Mouse (Mus musculus): ENCODE data around the gene Zg16. TPM values are rescaled to one million over a fixed set of nuclear protein-coding genes. Genes with fewer than 3 reads are reported as not detected.

The Zg16 gene
- polyA plus RNA-seq, 1 experiment from 2014 or later, result not detected

- H3K4me3 ChIP-seq (ENCODE audit: control insufficient read depth in 1 of 2, insufficient read depth in 1 of 2, low read depth in 1 of 2, low read length in 2 of 2), result no peak overlapping the region
- no peaks in the 10 kb centered on the region for H3K27me3 ChIP-seq (ENCODE audit: control insufficient read depth, insufficient read depth, low read length)
- no peak overlapping the region for H3K9ac ChIP-seq (ENCODE audit: low read length)
- H3K4me2 ChIP-seq (ENCODE audit: low read length), result no peak overlapping the region
- H3K9me3 ChIP-seq (ENCODE audit: control insufficient read depth, low read length), result no peaks in the 10 kb centered on the region
- ATAC-seq (ENCODE audit: insufficient number of reproducible peaks, insufficient read depth, low FRiP score, low read depth), result no peak
- H3K36me3 ChIP-seq (ENCODE audit: control insufficient read depth, insufficient read depth, low read length), result no peaks in the 10 kb centered on the region
- WGBS, result 31% methylated on average over 9 of the region's 9 CpGs
- H3K4me1 ChIP-seq (ENCODE audit: control insufficient read depth in 2 of 2, insufficient read depth in 2 of 2, low read length in 2 of 2), result peaks cover 3 to 6% of the 10 kb centered on the region in 2 experiments; a peak in 2 of 4 replicates
- H3K27ac ChIP-seq (replicated peaks in 1 of 2; ENCODE audit: control insufficient read depth in 1 of 2, insufficient read depth in 1 of 2, low read depth in 2 of 2, low read length in 2 of 2), result no peak overlapping the region
Measured at GRCm38 (mm10) chr7:127112921-127113597, 25.9 kb upstream of the Zg16 start.

- Histone ChIP-seq H3K9ac (ENCODE audit: low read length) (no peak overlapping the region), H3K27me3 (ENCODE audit: control insufficient read depth, insufficient read depth, low read length) (no peaks in the 10 kb centered on the region), H3K4me1 (ENCODE audit: control insufficient read depth in 2 of 2, insufficient read depth in 2 of 2, low read length in 2 of 2) (no peaks in the 10 kb centered on the region), H3K4me3 (ENCODE audit: control insufficient read depth in 1 of 2, insufficient read depth in 1 of 2, low read depth in 1 of 2, low read length in 2 of 2) (no peak overlapping the region), H3K4me2 (ENCODE audit: low read length) (no peak overlapping the region), H3K36me3 (ENCODE audit: control insufficient read depth, insufficient read depth, low read length) (no peaks in the 10 kb centered on the region), H3K9me3 (ENCODE audit: control insufficient read depth, low read length) (no peaks in the 10 kb centered on the region), H3K27ac (replicated peaks in 1 of 2; ENCODE audit: control insufficient read depth in 1 of 2, insufficient read depth in 1 of 2, low read depth in 2 of 2, low read length in 2 of 2) (no peak overlapping the region)
- no peak for ATAC-seq (ENCODE audit: insufficient number of reproducible peaks, insufficient read depth, low FRiP score, low read depth)
- 62% methylated on average over 12 of the region's 12 CpGs for WGBS
Measured at GRCm38 (mm10) chr7:127112251-127112841, 25.2 kb upstream of the Zg16 start.

- Histone ChIP-seq H3K4me3 (ENCODE audit: control insufficient read depth in 1 of 2, insufficient read depth in 1 of 2, low read depth in 1 of 2, low read length in 2 of 2) (no peak overlapping the region), H3K9me3 (ENCODE audit: control insufficient read depth, low read length) (no peaks in the 10 kb centered on the region), H3K4me1 (ENCODE audit: control insufficient read depth in 2 of 2, insufficient read depth in 2 of 2, low read length in 2 of 2) (no peaks in the 10 kb centered on the region), H3K27ac (replicated peaks in 1 of 2; ENCODE audit: control insufficient read depth in 1 of 2, insufficient read depth in 1 of 2, low read depth in 2 of 2, low read length in 2 of 2) (no peak overlapping the region), H3K4me2 (ENCODE audit: low read length) (no peak overlapping the region), H3K36me3 (ENCODE audit: control insufficient read depth, insufficient read depth, low read length) (no peaks in the 10 kb centered on the region), H3K27me3 (ENCODE audit: control insufficient read depth, insufficient read depth, low read length) (no peaks in the 10 kb centered on the region), H3K9ac (ENCODE audit: low read length) (no peak overlapping the region)
- WGBS, result 34% methylated on average over 6 of the region's 6 CpGs
- ATAC-seq (ENCODE audit: insufficient number of reproducible peaks, insufficient read depth, low FRiP score, low read depth), result no peak
Measured at GRCm38 (mm10) chr7:127111461-127111860, 24.3 kb upstream of the Zg16 start.

- no peak overlapping the region for H3K27ac ChIP-seq (replicated peaks in 1 of 2; ENCODE audit: control insufficient read depth in 1 of 2, insufficient read depth in 1 of 2, low read depth in 2 of 2, low read length in 2 of 2)
- no peaks in the 10 kb centered on the region for H3K36me3 ChIP-seq (ENCODE audit: control insufficient read depth, insufficient read depth, low read length)
- no peaks in the 10 kb centered on the region for H3K4me1 ChIP-seq (ENCODE audit: control insufficient read depth in 2 of 2, insufficient read depth in 2 of 2, low read length in 2 of 2)
- H3K4me3 ChIP-seq (ENCODE audit: control insufficient read depth in 1 of 2, insufficient read depth in 1 of 2, low read depth in 1 of 2, low read length in 2 of 2), result no peak overlapping the region
- no peak for ATAC-seq (ENCODE audit: insufficient number of reproducible peaks, insufficient read depth, low FRiP score, low read depth)
- no peak overlapping the region for H3K9ac ChIP-seq (ENCODE audit: low read length)
- 41% methylated on average over 18 of the region's 18 CpGs for WGBS
- no peaks in the 10 kb centered on the region for H3K27me3 ChIP-seq (ENCODE audit: control insufficient read depth, insufficient read depth, low read length)
- no peak overlapping the region for H3K4me2 ChIP-seq (ENCODE audit: low read length)
- H3K9me3 ChIP-seq (ENCODE audit: control insufficient read depth, low read length), result no peaks in the 10 kb centered on the region
Measured at GRCm38 (mm10) chr7:127110239-127111007, 23.3 kb upstream of the Zg16 start.

GRCm38 (mm10) chr7:127105551-127105950 lies 18.4 kb upstream of the Zg16 start:
- Histone ChIP-seq H3K4me3 (ENCODE audit: control insufficient read depth in 1 of 2, insufficient read depth in 1 of 2, low read depth in 1 of 2, low read length in 2 of 2) (no peak overlapping the region), H3K27me3 (ENCODE audit: control insufficient read depth, insufficient read depth, low read length) (no peaks in the 10 kb centered on the region), H3K36me3 (ENCODE audit: control insufficient read depth, insufficient read depth, low read length) (no peaks in the 10 kb centered on the region), H3K4me2 (ENCODE audit: low read length) (no peak overlapping the region), H3K27ac (replicated peaks in 1 of 2; ENCODE audit: control insufficient read depth in 1 of 2, insufficient read depth in 1 of 2, low read depth in 2 of 2, low read length in 2 of 2) (no peak overlapping the region), H3K4me1 (ENCODE audit: control insufficient read depth in 2 of 2, insufficient read depth in 2 of 2, low read length in 2 of 2) (peaks cover 0 to 3% of the 10 kb centered on the region in 2 experiments; a peak in 1 of 4 replicates), H3K9me3 (ENCODE audit: control insufficient read depth, low read length) (no peaks in the 10 kb centered on the region), H3K9ac (ENCODE audit: low read length) (no peak overlapping the region)
- 65% methylated on average over 7 of the region's 7 CpGs for WGBS
- no peak for ATAC-seq (ENCODE audit: insufficient number of reproducible peaks, insufficient read depth, low FRiP score, low read depth)

GRCm38 (mm10) chr7:127104560-127105332 lies 17.6 kb upstream of the Zg16 start:
- peak overlapping the region; percentile 32 to 37 for H3K4me3 ChIP-seq (ENCODE audit: control insufficient read depth in 1 of 2, insufficient read depth in 1 of 2, low read depth in 1 of 2, low read length in 2 of 2)
- no peaks in the 10 kb centered on the region for H3K9me3 ChIP-seq (ENCODE audit: control insufficient read depth, low read length)
- H3K9ac ChIP-seq (ENCODE audit: low read length), result peak overlapping the region; percentile 66; the same call in 1 of the 2 replicates
- H3K27me3 ChIP-seq (ENCODE audit: control insufficient read depth, insufficient read depth, low read length), result no peaks in the 10 kb centered on the region
- peak; percentile 58 for ATAC-seq (ENCODE audit: insufficient number of reproducible peaks, insufficient read depth, low FRiP score, low read depth)
- peaks cover 0 to 3% of the 10 kb centered on the region in 2 experiments; a peak in 1 of 4 replicates for H3K4me1 ChIP-seq (ENCODE audit: control insufficient read depth in 2 of 2, insufficient read depth in 2 of 2, low read length in 2 of 2)
- peak overlapping the region; percentile 70 for H3K4me2 ChIP-seq (ENCODE audit: low read length)
- H3K27ac ChIP-seq (replicated peaks in 1 of 2; ENCODE audit: control insufficient read depth in 1 of 2, insufficient read depth in 1 of 2, low read depth in 2 of 2, low read length in 2 of 2), result no peak overlapping the region
- H3K36me3 ChIP-seq (ENCODE audit: control insufficient read depth, insufficient read depth, low read length), result no peaks in the 10 kb centered on the region
- 13% methylated on average over 17 of the region's 17 CpGs for WGBS

- H3K36me3 ChIP-seq (ENCODE audit: control insufficient read depth, insufficient read depth, low read length), result no peaks in the 10 kb centered on the region
- no peaks in the 10 kb centered on the region for H3K9me3 ChIP-seq (ENCODE audit: control insufficient read depth, low read length)
- no peaks in the 10 kb centered on the region for H3K27me3 ChIP-seq (ENCODE audit: control insufficient read depth, insufficient read depth, low read length)
- no peak overlapping the region for H3K4me2 ChIP-seq (ENCODE audit: low read length)
- H3K4me1 ChIP-seq (ENCODE audit: control insufficient read depth in 2 of 2, insufficient read depth in 2 of 2, low read length in 2 of 2), result peaks cover 0 to 3% of the 10 kb centered on the region in 2 experiments; a peak in 1 of 4 replicates
- H3K9ac ChIP-seq (ENCODE audit: low read length), result no peak overlapping the region
- ATAC-seq (ENCODE audit: insufficient number of reproducible peaks, insufficient read depth, low FRiP score, low read depth), result no peak
- H3K4me3 ChIP-seq (ENCODE audit: control insufficient read depth in 1 of 2, insufficient read depth in 1 of 2, low read depth in 1 of 2, low read length in 2 of 2), result no peak overlapping the region
- no peak overlapping the region for H3K27ac ChIP-seq (replicated peaks in 1 of 2; ENCODE audit: control insufficient read depth in 1 of 2, insufficient read depth in 1 of 2, low read depth in 2 of 2, low read length in 2 of 2)
- WGBS, result 65% methylated on average over 6 of the region's 6 CpGs
Measured at GRCm38 (mm10) chr7:127103960-127104359, 16.8 kb upstream of the Zg16 start.

All from heart, embryonic 14.5 days (tissue).